Mouse (Mus musculus) adrenal gland, adult 8-10 months (tissue): Measurements from ENCODE around the gene Dcps. TPM values are rescaled to one million over a fixed set of nuclear protein-coding genes. Genes with fewer than 3 reads are reported as not detected.

ENCODE experiments used
- DNase-seq: peaks from one replicate; pipeline ENCODE4 v3.0.0; 2022
- total RNA-seq, 4 experiments: library from RNA; stranded (reverse); gene quantifications; 2 replicates each; pipeline ENCODE4 v1.2.4; 2022

Dcps gene
- total RNA-seq, 4 experiments from 2014 or later, result 23.6 to 34.1 (median 29.9) TPM

DNA sequence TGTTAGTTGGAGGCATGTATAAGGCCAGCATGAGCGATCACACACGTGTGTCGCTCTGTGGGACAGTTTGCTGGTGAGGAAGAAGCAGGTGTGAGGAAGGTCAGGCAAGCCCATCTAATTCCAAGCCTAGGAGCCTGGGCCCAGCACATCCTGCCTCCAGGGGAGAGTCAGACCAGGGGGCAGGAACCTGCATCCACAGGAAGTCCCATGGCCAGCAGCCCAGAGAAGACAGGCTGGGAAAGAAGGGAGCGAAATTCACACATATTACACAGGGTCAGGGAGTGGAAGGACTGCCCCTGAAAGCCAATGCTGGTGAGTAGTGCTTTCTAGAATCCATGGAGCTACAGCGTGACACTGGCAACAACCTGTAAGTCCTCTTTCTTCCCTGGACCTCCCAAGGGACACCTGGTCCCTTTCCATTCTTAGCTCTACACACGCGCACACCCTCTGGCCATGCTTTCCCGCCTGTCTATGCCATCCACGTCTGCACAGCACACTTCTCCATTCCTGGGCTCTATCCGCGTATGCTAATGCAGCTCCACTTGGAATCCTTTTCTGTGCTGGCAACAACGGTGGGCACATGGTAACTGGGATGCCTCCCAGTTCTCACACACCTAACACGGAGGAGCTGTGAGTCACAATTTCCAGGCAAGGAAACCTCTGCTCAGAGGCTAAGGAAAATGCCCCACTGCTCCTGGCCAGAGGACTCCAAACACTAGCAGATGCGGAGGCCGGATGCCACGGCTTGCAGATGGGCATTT is 44.0 kb downstream of the Dcps start:
- no peak for DNase-seq

DNA sequence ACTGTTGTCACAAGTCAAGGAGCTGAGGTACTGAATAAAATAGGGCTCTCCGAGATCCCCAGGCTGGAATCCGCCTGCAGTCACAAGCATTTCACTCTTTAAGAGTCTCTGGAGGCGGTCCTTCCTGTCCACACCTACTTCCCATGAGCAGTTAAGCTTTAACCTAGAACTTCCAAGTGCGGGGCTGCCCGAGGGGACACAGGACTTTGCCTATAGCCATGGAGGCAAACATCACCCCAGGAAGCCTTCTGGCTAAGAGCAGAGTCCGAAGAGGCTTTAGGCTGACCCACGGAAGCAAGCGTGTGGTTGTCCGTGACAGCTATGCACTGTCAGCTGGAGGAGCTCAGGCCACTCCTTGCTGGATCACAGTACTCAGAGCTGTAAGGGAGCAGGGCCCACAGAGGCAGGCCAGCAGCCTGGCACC is 46.9 kb downstream of the Dcps start:
- DNase-seq, result no peak

DNA sequence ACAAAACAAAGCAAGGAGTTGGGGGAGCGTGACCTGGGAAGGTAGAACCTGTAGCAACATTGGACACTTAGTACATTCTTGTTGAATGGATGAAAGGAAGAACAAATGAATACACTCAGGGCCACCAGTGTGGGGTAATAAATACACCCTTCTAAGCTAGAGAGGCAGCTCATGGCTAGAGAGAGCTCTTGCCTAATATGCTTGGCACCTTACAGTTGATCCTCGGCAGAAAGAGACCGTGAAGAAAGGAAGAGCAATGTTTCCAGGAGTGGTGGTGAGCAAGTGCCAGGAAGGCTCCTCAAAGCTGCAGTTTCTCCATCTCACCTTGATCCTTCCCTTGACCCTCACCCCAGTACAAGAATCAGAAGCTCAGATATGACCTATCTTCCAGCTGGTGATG is 47.3 kb downstream of the Dcps start:
- no peak for DNase-seq

DNA sequence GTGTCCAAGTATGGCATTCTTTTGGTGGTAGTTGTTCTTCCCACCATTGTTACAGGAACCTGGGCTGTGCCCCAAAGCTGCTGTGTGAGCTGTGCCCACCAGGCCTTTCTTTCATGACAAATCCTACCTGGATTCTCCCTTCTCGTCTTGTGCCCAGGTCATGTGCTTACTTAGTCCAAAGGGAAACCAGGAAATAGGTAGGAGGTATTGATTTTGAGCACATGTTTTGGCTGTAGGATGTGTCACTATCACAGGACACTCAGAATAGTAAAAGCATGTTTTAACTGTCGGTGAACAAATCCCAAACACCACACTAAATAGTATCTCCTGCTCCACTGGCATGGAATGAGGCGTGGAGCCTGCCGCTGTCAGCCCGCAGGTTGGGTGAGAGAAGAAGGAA is 48.3 kb downstream of the Dcps start:
- DNase-seq, result no peak

DNA sequence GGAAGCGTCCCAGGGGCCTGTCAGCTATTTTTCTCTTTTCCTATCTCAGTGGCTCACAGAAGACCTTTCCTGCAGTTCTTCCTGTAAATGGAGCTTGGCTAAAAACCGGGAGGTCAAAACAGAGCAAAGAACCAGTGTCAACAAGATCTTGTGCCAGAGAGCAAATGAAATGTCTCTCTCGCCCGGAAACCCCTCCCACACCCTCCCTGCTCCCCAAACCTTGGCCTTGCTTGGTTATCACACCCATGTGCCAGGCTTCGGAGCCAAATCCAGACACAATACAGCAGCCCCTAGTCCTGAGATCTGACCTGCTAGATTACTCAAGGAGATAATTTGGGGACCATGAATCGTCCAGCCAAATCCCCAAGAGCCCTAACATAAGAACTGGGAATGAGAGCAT is 48.7 kb downstream of the Dcps start:
- DNase-seq, result no peak

DNA sequence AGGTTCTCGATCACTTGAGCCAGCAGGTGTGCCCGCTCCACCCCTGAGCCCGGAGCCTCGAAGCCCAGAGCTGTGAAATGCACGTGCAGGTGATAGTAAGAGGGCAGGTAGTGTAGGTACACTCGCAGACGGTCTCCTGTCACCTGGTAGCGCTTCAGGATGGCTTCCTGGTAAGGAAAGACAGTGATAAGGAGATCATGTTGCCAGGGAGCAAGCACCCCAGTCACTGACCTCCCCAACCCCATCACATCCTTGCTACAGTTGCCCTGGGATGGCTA is 51.2 kb downstream of the Dcps start:
- DNase-seq, result no peak

DNA sequence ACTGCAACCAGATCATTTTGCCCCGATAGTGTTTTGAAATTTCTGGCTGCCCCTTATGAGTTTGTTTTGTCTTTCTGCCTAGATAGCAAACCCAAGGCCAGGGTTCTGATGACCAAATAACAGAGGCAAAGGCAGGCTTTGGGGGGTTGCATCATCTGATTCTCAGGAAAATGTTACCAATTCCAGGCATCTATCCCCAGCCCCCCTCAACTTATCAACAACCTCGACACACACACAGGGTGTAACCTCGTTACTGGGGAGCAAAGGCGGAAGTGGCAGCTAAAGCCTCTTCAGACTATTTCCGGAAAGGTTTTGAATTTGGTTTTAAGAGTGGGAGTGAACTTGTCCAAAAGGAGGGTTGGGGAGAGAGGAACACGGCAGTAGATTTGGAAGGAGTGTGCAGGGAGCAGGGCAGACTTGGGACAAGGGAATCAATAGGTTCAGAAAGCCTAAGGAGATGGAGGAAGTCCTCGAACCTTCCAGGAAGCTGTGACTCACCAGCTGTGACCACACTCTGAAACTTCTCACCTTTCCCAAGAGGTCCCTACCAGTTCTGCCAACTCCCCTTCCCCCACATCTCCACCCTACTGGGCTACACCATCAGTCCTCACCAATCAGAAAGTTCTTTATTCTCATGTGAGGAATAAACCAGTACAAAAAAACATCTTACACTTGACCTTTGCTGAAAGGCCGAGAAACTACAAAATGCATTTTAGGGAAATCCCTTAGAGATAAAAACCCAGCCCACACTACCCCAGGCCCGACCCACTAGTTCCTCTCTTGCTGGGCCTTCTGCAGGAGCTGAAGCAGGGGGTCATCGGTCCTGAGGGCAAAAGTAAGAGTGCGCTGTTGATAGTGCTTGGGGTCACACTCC is 51.8 kb downstream of the Dcps start:
- no peak for DNase-seq

DNA sequence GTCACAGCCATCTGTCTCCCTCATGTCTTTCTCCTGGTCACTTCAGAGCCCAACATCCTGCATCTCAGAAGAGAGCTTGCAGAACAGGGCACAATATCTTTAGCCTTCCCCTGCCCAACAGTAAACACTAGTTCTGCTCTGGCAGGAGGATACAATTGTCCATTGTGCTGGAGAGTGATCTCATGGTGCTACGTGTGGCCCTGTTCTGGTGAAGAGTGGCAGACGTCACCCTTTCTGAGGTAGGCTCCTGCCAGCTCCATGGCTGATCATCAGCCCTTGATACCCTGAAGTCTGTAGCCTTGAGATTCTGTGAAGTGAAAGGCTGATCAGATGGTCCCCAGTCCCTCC is 52.4 kb downstream of the Dcps start:
- no peak for DNase-seq

DNA sequence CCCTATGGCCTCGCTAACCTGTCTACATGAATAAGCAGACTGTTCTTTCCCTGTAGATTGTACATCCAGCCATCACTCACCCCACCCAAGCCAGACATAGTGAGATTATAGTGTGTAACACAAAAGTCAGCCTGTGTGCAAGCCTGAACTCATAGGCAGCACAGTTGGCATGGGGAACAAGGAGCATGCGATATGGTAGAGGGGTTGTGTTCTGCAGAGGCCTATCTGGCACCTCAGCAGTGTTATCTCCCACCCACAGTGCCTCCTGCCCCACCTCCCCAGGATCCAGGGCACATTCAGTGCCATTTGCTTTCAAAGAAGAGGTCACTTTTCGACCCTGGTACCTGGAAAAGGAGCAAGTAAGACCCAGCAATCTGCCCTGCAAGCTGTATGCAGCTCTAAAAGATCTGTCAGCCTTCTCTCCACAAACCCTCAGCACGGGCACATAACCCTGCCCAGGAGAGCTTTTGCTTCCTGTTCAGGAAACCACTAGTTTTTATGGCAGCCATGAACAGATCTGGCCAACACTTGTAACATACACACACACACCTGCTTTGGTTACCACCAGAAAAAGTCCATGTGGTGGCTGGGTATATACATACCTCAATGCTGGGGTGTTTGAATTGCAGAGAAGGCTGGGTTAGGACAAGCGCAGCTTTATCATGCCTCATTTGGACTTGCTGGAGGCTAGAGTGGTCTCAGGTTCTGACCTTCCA is 53.2 kb downstream of the Dcps start:
- no peak for DNase-seq

DNA sequence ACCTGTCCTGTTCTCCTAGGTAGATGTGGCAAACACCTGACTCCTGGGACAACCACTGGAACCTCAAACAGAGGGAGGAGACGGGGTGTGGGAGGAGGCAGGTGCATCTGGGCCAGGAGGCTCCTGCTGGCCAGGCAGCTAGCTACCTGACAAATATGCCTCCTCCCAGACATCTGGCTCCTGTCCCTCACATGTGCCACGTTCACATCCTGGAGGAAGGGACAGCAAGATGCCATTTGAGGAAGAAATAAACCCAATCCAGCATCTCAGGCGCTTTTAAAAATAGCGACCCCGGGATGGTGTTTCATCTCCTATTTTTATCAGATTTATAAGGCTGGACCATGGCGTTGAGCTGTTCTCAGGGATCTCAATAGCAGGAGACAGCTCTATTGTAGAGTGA is 56.7 kb downstream of the Dcps start, which contains the start of gene St3gal4:
Gene St3gal4, minus strand, starts transcription at position 101 of the 400 bp plus-strand sequence.
- no peak for DNase-seq

DNA sequence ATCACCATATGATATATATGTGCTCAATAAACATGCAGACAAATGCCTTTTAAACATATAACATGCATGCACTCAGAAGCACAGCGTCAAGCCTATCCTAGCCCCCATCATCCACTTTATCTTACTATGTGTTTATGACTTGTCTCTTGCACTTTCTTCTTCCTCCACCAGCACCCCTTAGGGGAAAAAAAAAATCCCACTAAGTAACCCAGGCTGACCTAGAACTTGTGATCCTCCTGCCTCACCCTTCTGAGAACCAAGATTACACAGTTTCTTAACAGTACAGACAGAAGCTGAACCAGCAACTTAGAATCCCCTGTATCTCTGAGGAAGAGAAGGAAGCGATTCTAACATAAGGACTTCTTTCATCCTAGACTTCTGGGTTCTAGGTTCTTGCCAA is 57.3 kb downstream of the Dcps start:
- DNase-seq, result no peak

DNA sequence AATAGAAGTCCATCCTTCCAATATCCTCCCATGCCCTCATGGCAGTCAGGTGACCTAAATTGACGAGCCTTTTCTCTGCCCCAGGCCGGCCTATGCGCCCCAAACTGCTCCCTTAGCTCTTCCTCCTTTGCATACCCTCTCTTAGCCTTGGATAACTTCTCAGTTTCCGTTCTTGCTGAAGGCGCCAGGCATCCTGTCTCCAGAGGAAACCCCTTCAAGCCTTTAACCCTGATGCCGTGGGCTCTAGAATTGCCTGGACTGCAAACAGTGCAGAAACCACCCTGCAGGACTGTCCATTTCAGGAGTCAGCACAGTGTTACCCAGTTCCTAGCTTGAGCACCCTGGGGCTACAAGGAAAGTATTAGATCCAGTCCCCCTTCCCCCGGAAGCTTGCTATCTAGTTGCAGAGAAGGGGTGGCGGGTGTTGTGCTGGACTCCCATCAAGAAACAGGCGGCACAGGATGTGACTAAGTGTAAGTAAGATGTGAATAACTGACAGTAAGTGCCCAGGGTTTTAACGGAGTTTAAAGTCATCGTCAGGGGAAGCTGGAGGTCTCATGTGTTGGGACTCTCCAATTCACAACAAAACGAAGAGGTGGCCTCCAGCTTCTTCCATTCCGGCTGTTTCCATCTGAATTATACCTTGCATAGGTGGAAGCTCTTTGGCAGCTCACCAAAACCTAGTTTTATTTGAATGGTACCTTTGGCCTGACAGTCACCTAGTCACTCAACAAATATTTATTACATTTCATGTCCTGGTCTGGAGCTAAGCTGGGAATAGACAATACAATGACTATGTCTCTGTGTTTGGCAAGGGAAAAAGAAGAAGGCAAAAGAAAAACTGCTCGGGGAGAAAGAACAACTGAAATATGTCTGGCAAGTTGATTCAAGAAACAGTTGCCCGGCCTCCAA is 58.2 kb downstream of the Dcps start:
- no peak for DNase-seq

DNA sequence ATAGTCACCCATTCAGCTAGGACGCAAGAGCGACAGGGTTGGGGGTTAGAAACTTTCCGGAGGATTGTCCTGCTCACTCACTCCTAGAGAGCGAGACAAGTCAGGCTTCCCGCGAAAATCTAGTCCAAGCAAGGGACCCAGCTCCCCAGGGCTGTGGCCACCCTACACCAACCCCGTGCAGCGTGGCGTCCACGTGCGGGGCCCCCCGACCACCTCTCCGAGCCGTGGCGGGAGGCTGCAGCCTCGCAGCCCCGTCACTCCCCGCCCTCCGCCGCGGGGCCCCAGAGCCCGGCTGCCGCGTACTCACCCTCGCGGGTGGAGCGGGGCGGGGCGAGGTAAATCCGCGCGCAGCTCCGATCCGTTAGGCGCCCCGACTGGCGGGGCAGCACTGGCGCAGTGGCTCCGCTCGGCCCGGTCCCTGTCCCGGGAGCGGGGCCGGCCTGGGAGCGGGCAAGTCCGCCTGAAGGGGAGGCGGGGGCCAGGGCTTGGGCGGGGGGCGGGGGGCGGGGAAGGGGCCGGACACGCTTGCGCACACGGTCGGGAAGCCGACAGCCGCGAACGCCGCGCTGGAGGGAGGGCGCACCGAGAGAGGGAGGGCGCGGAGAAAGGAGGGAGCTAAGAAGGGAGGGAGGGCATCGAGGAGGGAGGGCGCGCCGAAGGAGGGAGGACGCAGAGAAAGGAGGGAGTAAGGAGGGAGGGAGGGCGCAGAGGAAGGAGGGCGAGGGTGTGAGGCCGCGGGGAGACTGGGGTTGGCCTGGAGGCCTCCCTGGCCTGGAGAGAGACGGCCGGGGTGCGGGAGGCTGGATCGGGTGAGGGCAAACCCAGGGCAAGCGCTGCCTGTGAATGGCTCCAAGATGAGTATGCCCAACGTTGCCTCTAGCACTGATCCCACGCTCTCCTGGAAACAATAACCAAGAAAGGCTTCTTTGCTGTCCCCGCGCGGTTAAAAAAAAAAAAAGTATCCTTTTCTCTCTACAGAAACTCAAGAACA is 59.2 kb downstream of the Dcps start:
- DNase-seq, result peak; percentile 82

DNA sequence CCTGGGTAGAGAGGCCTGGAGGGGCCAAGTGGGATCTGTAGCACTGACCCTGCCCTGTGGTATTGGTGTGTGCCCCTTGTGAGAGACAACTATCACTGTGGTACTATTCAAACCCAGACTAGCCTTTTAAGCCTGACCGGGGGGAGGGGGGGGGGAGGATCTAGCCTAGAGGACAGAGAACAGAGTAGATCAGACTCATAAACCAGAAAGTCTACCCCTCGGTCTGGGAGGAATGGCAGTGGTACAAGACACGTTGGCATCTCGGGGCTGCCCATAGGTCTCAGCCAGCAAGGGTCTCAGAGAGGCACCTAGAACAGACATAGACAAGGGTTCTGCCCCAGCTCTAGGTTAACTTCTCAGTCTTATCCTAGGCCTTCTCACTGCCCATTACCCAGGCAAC is 60.1 kb downstream of the Dcps start:
- DNase-seq, result no peak

DNA sequence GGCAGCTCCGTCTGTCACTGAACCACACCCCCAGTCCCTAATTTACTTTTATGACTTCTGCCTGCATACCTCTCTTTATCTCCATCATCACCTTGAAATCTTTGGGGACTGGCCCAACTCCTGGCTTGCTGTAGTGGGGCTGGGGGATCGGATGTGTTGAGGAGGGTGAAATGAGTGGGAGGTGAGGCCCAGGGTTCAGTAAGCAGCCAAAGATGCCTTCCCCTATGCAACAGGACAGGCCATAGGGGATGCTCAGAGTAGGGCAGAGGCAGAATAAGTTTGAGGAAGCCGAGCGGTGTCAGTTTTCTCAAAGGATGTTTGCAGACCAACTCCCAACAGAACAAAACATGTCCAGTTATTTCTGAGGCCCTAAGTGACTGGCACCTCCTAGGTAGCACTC is 60.6 kb downstream of the Dcps start:
- no peak for DNase-seq

DNA sequence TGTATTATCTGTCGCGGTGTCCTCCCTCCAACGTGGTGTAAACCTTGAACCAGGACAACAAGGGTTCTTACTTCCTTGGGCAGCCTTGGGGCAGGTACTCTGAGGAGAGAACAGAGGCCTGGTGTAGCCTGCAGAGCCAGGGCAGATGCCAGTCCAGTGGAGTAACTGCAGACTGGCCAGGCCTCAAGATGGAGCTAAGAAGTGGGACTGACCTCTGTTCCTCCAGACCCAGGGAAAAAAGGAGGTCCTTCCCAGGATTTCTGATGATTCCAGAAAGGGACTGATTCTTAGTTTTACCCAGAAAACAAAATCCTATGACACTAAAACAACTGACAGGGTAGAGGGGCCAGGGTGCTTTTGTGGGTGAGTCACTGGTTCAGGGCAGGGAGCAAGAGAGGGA is 61.6 kb downstream of the Dcps start:
- DNase-seq, result no peak

DNA sequence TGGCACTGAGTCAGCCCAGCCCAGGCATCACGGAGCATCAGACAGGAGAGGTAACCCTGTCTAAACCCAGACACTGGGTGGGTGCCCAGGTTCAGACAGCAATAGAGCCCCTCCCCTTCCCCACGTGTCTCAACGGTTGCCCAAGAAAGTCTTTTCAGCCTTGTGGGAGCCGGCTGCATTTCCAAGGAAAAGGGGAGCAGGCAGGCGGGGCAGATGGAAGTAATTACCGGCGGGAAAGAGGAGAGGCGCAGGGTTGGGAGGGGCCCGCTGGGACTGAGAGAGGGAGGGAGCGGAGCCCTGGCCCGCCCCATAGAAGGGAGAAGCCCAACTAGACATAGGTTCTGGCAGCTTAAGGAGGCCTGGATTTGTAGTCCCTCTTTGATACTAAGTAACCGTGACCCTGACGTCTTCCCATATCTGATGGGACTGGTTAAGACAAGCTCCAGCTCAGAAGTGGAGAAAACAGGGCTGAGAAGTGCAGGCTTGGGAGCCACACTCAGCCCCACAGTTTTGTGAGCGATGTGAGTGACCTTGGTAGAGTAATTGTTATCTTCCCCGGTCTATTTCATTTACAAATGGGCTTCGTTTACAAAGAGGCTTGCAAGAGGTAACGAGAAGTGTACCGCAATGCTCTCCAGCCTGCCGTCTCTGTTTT is 63.8 kb downstream of the Dcps start:
- DNase-seq, result no peak

DNA sequence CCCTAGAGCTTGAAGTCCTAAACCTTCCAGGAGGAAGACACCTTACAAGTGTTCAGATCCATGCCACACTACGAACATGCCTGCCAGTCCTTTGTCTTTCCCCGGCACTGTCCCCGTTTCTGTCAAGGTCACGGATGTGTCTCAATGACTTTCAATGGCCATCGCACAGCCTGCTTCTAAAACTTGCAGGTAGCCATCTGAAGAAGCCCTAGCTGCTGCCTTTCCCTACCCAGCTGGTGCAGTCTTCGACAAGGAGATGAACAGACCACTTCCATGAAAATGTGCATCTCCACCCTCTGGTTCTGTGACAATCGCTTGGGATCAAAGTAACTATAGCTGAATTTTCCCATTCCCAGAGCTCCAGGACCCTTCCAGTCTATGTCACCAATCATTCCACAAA is 64.4 kb downstream of the Dcps start:
- no peak for DNase-seq

DNA sequence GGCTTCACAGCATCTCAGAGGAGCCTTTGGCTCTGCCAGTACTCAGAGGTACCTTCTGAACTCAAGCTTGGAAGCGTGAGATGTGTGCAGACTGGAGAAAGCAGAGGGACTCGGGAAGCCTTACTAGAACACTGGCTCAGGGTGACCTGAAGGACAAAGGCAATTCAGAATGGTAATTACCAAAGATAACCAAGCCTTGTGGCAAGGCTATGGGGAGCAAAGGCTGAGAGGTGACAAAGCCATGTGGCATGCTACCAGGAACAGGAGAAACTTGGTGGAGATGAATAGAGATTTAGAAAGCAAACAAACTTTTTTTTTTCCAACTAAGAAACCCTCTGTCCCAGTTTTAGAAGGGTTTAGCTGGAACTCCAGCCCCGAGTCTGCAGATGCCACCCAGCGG is 65.3 kb downstream of the Dcps start:
- DNase-seq, result no peak

DNA sequence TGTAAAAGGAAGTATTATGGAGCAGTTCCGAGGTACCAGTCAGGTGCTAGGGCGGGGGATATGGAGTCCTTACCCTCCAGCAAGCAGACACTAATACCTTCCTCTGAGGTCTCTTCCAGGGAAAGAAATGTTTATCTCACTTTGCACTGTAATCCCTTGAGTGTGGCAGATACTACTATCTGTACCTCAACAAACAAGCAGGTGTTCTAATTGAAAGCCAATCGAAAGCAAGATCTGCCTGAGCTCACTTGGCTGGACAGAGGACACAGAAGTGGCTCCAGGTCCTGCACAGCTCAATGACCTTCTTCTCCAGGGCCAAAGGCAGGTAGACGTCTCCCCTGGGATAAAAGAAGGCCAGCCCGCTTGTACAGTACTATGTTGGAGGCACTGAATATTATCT is 65.8 kb downstream of the Dcps start:
- DNase-seq, result no peak

DNA sequence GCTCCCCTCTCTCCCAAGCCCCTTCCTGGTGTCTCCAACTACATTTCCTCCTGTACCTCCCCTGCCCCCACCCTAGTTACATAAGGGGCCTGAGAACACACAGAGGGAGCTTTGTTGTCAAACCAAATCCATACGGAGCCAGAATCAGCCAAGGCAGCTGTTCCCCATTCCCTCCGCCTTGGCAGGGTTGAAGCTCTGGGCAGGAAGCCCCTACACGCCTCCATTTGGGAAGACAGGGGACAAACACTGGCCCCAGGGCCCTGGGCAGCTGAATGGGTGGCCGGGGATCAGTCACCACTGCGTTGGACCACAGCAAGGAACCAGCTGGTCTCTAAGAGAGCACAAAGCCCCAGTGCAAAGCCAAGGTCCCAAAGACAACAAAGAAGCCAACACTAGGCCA is 66.9 kb downstream of the Dcps start:
- no peak for DNase-seq
